Mouse (Mus musculus) bone marrow macrophage, adult 2 months (primary cell): ENCODE measurements around the gene Gjb6.

Experiments used
- CTCF ChIP-seq: IDR thresholded peaks from 2 replicates; pipeline ENCODE4 v1.5.1; 2012; ENCODE audit warnings: low read depth, mild to moderate bottlenecking, low read length, moderate library complexity
- POLR2A ChIP-seq: IDR thresholded peaks from 2 replicates; pipeline ENCODE4 v1.6.1; 2012; ENCODE audit warnings: mild to moderate bottlenecking, low read depth, low read length, borderline replicate concordance

DNA sequence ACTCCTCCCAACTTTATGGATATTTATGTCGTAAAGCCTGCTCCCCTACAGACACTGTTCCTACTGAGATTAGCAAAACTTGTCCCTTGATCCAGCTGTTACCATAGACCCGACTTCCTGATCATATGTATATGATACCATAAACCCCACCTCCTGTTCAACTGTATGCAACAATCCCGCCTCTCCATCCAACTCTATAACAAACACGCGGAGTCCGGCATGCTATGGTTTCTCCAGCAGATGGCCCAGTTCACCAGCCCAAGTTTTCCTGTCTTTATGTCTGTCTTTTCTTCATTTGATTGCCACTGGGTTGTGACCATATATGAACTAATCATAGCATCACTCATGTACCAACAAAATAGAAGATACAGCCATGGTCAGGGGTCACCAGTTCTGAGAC, 57.9 kb downstream of the Gjb6 start:
- TF ChIP-seq CTCF (no peak), POLR2A (no peak)
